Mouse (Mus musculus) heart, adult 2 months (tissue): ENCODE results near the gene Tab2. TPM values are rescaled to one million over a fixed set of nuclear protein-coding genes. Genes with fewer than 3 reads are reported as not detected.

Source experiments
- DNase-seq, 2 experiments: peaks; one replicate each; pipeline ENCODE4 v3.0.0; 2021
- H3K27ac ChIP-seq: fragments of 200-600 bp; 2 replicates; pipeline ENCODE4 v1.8.1; 2022
- H3K27me3 ChIP-seq: fragments of 200-500 bp; 2 replicates; pipeline ENCODE4 v1.6.1; 2012; ENCODE audit warnings: mild to moderate bottlenecking, low read length, inconsistent platforms, mixed read lengths; ENCODE audit not compliant: control insufficient read depth, insufficient read depth
- H3K36me3 ChIP-seq: fragments of 200-500 bp; 2 replicates; pipeline ENCODE4 v1.6.1; 2012; ENCODE audit warnings: low read length, inconsistent platforms; ENCODE audit not compliant: control insufficient read depth, insufficient read depth
- H3K4me1 ChIP-seq: fragments of 200-500 bp; 2 replicates; pipeline ENCODE4 v1.6.1; 2011; ENCODE audit warnings: low read length; ENCODE audit not compliant: control insufficient read depth, insufficient read depth
- H3K4me3 ChIP-seq: fragments of 200-600 bp; 2 replicates; pipeline ENCODE4 v1.8.1; 2022
- H3K79me2 ChIP-seq: fragments of 200-500 bp; replicated peaks from 2 replicates; pipeline ENCODE4 v1.6.1; 2012; ENCODE audit warnings: mild to moderate bottlenecking, inconsistent platforms, low read length, moderate library complexity, mixed read lengths; ENCODE audit not compliant: control insufficient read depth, insufficient read depth
- H3K9ac ChIP-seq: fragments of 200-500 bp; 2 replicates; pipeline ENCODE4 v1.6.1; 2012; ENCODE audit warnings: low read depth, mild to moderate bottlenecking, control low read depth, inconsistent platforms, low read length, mixed read lengths
- CTCF ChIP-seq: fragments of 200-600 bp; IDR thresholded peaks from 2 replicates; pipeline ENCODE4 v1.8.1; 2022; ENCODE audit warnings: antibody characterized with exemption, mild to moderate bottlenecking, moderate library complexity
- EP300 ChIP-seq: fragments of 200-500 bp; IDR thresholded peaks from 2 replicates; pipeline ENCODE4 v1.6.1; 2011; ENCODE audit warnings: low read depth, low read length, control low read depth; ENCODE audit not compliant: insufficient read depth
- POLR2A ChIP-seq: fragments of 200-500 bp; IDR thresholded peaks from 2 replicates; pipeline ENCODE4 v1.6.1; 2011; ENCODE audit warnings: mild to moderate bottlenecking, low read depth, low read length, control low read depth; ENCODE audit not compliant: insufficient read depth
- WGBS: fragments of 180-500 bp; shearing (Covaris S2); methylation state at CpG from one replicate; pipeline ENCODE4 v1.1.7; 2018; 5-methylcytosine and 5-hydroxymethylcytosine counted together
- intact Hi-C: fragments of 180-260 bp; cut with DNase I; formaldehyde crosslinking; loops from one replicate; pipeline ENCODE4 v1.15.1; 2025
- polyA plus RNA-seq: library from polyadenylated mRNA; depleted of rRNA; stranded (reverse); fragments of >200 nt; gene quantifications from 2 replicates; pipeline ENCODE4 v1.2.3, GENCODE M21; 2012
- total RNA-seq, 2 experiments: library from RNA; stranded (reverse); gene quantifications; 2 replicates each; pipeline ENCODE4 v1.2.3; 2021

Tab2 gene
- total and polyA plus RNA-seq, 3 experiments: 32.2 to 50.4 (median 46.4) TPM

DNA sequence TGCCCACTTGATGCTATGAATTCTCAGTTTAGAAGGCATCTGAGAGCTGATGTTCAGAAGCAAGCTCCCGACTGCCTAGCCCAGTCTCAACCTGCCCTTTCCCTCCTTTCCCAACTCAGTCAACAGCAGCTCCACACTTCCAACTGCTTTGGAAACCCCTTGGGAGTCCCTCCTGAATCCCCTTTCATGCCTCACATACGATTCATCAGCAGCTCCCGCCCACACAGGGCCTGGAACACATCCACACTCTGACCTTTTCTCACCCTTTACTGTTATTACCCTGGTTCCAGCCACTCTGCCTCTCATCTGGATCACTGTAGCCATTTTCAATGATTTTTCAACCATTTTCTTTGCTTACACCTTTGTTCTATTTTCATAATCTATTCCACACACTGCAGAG is 13.0 kb downstream of the Tab2 start:
- Histone ChIP-seq H3K4me3 (no peak overlapping the region), H3K79me2 (peaks cover 13% of the 10 kb centered on the region), H3K27me3 (no peaks in the 10 kb centered on the region), H3K36me3 (no peaks in the 10 kb centered on the region; the same call in 1 of the 2 replicates), H3K4me1 (peaks cover 3% of the 10 kb centered on the region), H3K27ac (no peak overlapping the region), H3K9ac (no peak overlapping the region)
- intact Hi-C loops: no loop called here
- TF ChIP-seq CTCF: no peak
- TF ChIP-seq POLR2A: no peak
- no peak for TF ChIP-seq EP300
- WGBS: 10% methylated on average over 3 of the region's 3 CpGs
- no peak for DNase-seq

DNA sequence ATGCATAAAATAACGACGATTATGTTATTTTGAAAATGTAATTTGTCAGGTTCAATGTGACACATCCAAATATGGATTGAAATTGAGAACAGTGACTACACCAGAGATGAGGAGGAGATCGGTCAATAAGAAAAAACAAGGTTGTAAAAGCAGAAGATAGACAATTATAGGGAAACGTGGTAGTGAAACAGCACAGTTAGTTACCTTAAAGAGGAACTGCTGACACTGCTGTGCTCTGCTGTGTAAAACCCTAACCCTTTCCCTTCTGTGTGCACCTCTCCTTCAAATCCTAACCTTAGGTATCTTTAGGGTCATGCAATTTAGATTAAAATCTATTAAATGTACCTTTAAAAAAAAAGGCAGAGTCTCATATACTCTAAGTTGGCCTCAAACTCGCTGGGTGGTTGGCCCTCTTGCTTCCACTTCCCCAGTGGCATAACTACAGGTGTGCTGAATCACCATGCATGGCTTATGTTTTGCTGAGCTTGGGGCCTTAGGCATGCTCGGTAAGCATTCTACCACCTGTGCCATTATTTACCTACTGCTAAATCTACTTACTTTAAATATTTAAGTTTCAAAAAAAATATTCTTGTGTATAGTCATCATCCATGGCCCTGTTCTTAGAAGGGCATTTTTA is 19.4 kb downstream of the Tab2 start:
- Histone ChIP-seq H3K27ac (no peak overlapping the region), H3K9ac (no peak overlapping the region), H3K4me1 (peaks cover 5% of the 10 kb centered on the region), H3K27me3 (no peaks in the 10 kb centered on the region), H3K36me3 (peaks cover 11% of the 10 kb centered on the region; the same call in 1 of the 2 replicates), H3K4me3 (no peak overlapping the region), H3K79me2 (peaks cover 14% of the 10 kb centered on the region)
- no peak for DNase-seq
- TF ChIP-seq CTCF (no peak), POLR2A (no peak), EP300 (no peak)
- 76% methylated on average over 6 of the region's 6 CpGs for WGBS
- intact Hi-C loops: no loop called here

DNA sequence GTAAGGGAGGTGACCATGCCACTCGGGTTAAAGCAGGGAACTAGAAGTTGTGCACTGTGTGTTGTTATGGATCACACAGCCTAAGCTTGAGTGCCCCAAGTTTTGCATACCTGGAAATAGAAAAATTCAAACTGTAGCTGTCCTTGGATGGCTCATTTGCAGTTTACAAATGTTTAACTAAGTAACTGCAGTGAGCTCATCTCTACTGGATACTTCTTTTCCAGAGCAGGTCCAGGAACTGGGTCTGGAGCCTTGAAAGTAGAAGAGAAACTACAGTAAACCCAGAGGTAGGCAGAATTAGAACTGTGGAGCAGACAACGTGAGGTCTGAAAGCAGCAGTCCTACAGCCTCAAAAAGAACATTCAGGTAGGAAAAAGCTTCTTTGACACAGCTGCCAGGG is 23.1 kb downstream of the Tab2 start:
- DNase-seq: no peak
- WGBS: 67% methylated on average over 2 of the region's 2 CpGs
- H3K27me3 ChIP-seq: no peaks in the 10 kb centered on the region
- intact Hi-C loops: no loop called here
- no peak overlapping the region for H3K27ac ChIP-seq
- H3K9ac ChIP-seq: no peak overlapping the region
- H3K36me3 ChIP-seq: peaks cover 11% of the 10 kb centered on the region; the same call in 1 of the 2 replicates
- no peak overlapping the region for H3K4me3 ChIP-seq
- TF ChIP-seq CTCF: no peak
- TF ChIP-seq EP300: no peak
- no peak for TF ChIP-seq POLR2A
- peaks cover 3% of the 10 kb centered on the region for H3K79me2 ChIP-seq
- peaks cover 5% of the 10 kb centered on the region for H3K4me1 ChIP-seq

DNA sequence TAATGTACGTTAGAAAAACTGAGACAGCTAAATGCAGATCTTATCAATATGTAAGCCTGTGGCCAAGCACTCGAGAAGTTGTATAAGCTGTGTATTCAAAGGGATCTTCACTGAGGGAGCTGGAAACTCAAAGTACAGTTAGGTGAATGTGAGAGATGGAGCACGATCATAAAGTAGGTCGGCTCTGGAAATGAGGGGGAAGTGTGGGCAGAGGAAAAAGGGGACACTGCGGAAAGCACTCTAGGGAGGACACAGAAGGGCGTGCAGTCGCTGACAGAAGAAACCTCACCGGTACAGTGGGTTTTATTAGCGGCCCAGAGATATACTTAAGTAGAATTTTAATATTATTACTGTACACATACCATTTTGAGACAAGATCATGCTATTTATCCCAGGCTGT is 27.0 kb downstream of the Tab2 start:
- TF ChIP-seq POLR2A: no peak
- TF ChIP-seq EP300: no peak
- TF ChIP-seq CTCF: no peak
- WGBS: 72% methylated on average over 9 of the region's 9 CpGs

DNA sequence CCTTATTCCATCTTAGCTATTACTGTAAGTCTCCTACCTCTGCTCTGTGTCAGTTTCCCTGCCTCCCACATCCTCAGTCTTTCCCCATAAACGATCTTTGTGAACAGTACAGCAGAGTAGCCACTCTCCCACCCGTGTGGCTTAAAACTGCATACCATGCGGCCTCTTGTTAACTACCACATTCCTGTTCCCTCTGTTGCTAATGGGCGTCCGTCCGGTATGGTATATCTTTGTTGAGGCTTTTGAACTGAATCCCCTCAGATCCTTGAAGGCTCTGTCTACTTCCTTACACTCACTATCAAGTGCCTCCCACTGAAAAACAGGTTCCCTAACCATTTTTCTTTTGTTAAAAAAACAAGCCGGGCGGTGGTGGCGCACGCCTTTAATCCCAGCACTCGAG is 30.5 kb downstream of the Tab2 start:
- 76% methylated on average over 11 of the region's 11 CpGs for WGBS
- no peaks in the 10 kb centered on the region; the same call in 1 of the 2 replicates for H3K36me3 ChIP-seq
- H3K9ac ChIP-seq: no peak overlapping the region
- no peak for DNase-seq
- peaks cover 5% of the 10 kb centered on the region for H3K79me2 ChIP-seq
- H3K27ac ChIP-seq: no peak overlapping the region
- no peak for TF ChIP-seq CTCF
- no peak for TF ChIP-seq EP300
- no peak for TF ChIP-seq POLR2A
- H3K4me1 ChIP-seq: no peaks in the 10 kb centered on the region
- intact Hi-C loops: no loop called here
- H3K27me3 ChIP-seq: no peaks in the 10 kb centered on the region
- no peak overlapping the region for H3K4me3 ChIP-seq

More for the DNA sequence above, 27.0 kb downstream of the Tab2 start:
- H3K4me3 ChIP-seq: no peak overlapping the region
- H3K27ac ChIP-seq: no peak overlapping the region
- H3K79me2 ChIP-seq: peaks cover 5% of the 10 kb centered on the region
- H3K4me1 ChIP-seq: no peaks in the 10 kb centered on the region
- DNase-seq: no peak
- H3K27me3 ChIP-seq: no peaks in the 10 kb centered on the region
- H3K9ac ChIP-seq: no peak overlapping the region
- intact Hi-C loops: no loop called here
- H3K36me3 ChIP-seq: peaks cover under 1% of the 10 kb centered on the region

DNA sequence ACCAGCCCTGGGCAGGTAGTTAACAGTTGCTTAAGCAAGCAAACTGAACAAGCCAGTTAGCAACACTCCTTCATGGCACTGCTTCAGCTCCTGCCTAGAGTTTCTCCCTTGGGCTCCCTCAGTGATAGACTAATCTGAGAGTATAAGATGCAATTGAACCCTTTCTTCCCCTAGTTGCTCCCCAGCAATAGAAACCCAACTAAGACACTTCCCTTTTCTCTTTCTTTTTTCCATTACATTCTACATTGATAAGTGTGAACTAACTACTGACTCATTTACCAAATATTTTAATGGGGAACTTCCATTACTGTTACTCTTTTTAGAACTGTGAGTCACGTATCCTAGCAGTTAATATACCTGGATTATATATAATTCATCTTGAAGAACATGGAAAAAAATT is 32.6 kb downstream of the Tab2 start:
- H3K4me3 ChIP-seq: no peak overlapping the region
- WGBS: 85% methylated on average over 1 of the region's 1 CpGs
- H3K27me3 ChIP-seq: no peaks in the 10 kb centered on the region
- no peak overlapping the region for H3K27ac ChIP-seq
- intact Hi-C loops: no loop called here
- H3K36me3 ChIP-seq: no peaks in the 10 kb centered on the region; the same call in 1 of the 2 replicates
- peaks cover 5% of the 10 kb centered on the region; the same call in 1 of the 2 replicates for H3K79me2 ChIP-seq
- no peak for TF ChIP-seq POLR2A
- no peak for TF ChIP-seq EP300
- TF ChIP-seq CTCF: no peak
- DNase-seq: no peak
- H3K4me1 ChIP-seq: no peaks in the 10 kb centered on the region
- H3K9ac ChIP-seq: no peak overlapping the region
